Mouse (Mus musculus) gastrocnemius, adult 8-10 months (tissue): ENCODE data around the gene Helt. TPM values are rescaled to one million over a fixed set of nuclear protein-coding genes. Genes with fewer than 3 reads are reported as not detected.

ENCODE experiments used
- DNase-seq, 2 experiments: peaks; one replicate each; pipeline ENCODE4 v3.0.0; 2022; ENCODE audit warnings: low spot score in 2 of 2
- total RNA-seq, 4 experiments: library from RNA; stranded (reverse); gene quantifications; 2 replicates each; pipeline ENCODE4 v1.2.4; 2022

The Helt gene
- total RNA-seq = 1 to 10 TPM in 2 of 4 experiments, under 1 TPM in 2; 0.75 to 1.7 (median 1.0) TPM

DNA sequence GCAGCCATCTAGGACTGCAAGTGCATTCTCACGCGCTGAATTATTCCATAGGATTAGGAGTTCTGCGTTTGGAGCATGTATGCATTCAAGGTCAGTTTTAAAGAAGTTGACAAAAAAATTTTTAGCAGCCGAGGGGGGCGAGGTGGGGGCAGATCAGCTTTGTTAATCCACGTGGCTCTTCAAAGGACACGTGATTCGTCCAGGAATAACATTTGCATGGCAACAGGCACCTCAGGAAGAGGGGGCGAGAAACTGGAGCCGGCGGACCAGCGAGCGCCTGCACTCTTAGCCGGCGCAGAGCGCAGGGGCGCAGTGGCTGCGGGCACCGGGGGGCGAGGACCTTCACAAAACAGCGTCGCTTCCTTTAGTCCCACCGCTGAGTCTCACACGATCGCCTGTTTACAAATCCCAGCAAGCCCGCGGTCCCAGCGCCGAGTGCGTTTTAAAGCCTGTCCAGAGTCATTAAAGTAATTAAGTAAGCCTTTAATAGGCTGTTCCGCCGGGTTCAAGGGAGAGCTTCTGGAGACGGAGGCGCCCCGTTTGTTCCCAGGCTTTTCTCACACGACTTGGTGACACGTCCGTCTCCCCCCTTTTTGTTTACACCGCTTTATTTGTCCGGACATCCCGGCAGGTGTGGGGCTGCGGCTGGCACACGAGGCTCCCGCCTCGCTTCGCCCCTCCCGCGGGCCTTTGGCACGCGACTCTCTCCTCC, at the start of gene Helt:
Helt (minus strand) TSS at position 491 of the 712 bp plus-strand sequence.
- no peak for DNase-seq

- DNase-seq = no peak
These were observed 47.8 kb upstream of the Helt start for GRCm38 (mm10) chr8:46342272-46342671.

DNA sequence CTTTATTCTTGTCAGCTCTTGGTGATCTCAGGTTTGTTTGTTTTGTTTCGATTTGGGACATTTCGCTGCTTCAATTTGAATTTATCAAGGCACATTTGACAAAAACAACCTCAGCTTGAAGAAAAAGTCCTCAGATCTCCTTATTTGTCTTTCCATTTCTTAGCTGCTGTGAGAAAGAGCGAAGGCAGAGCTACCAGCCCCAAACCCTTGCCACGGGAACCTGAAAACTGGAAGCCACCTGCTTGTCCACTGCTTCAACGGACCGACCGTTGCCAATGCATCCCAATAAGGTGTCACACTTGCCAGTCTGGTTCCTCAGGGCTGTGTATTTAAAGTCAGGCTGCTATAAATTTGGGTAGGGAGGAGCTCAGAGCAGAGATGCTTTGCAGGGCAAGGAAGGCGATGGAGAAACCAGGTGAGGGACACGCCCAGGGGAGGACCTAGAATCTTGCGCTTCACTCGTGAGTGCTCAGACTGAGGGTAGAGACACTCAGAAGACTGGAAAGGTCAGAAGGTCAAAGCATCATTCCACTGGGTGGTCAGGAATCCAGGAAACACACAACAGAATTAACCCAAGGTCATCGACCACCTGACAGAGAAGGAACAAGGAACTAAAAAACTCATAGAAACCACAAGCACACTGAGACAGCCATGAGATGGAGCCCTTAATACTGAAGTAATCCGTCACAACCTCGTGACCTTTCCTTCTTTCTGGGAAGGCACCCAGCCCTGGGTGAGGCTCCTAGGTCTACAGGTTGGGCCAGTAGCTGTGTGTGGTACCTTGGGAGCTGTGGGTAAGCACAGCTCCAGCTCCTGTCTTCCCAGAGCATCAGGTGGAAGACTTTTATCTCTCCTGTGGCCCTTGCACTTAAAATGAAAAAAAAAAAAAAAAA, 46.2 kb upstream of the Helt start:
- no peak for DNase-seq

- DNase-seq = no peak
These were observed 44.8 kb upstream of the Helt start for GRCm38 (mm10) chr8:46339317-46339716.

DNA sequence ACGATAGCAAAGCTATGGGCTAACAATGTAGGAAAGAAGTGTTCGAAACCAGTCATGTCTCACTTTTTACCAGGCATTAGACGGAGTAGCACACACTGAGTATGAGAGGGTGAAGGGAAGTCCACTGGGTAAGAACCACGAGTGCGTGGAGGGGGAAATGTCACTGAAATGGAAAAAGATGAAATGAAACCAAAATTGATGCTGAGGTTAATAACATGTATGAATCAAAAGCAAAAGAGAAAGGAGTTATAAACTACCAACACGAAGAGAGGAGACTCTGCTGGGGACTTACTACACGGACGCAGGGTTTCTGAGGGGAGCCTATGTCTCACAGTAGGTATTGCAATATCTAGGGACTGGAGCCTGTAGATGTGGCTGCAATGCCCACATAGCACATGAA, 41.9 kb upstream of the Helt start:
- no peak for DNase-seq

- no peak for DNase-seq
These were observed 38.1 kb upstream of the Helt start for GRCm38 (mm10) chr8:46332389-46333061.

DNA sequence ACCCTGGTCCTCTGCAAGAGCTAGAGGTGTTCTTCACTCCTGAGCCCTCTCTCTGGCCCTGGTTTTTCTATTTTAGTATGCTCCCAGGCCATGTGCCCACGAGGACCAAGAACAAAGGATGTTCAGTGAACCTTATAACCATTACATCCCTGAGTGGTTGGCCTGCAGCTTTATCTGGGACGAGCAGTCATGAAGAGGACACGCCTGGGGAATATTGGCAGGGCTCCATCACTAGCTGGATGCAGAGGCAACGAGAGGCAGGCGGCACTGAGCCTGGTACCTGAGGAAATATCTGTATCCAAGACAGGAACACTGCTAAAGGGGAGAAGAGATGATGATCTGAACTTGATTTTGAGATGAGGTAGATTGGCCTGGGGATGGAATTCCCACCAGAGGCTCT, 37.3 kb upstream of the Helt start:
- DNase-seq = no peak

GRCm38 (mm10) chr8:46329396-46329795, 34.9 kb upstream of the Helt start:
- DNase-seq = no peak

DNA sequence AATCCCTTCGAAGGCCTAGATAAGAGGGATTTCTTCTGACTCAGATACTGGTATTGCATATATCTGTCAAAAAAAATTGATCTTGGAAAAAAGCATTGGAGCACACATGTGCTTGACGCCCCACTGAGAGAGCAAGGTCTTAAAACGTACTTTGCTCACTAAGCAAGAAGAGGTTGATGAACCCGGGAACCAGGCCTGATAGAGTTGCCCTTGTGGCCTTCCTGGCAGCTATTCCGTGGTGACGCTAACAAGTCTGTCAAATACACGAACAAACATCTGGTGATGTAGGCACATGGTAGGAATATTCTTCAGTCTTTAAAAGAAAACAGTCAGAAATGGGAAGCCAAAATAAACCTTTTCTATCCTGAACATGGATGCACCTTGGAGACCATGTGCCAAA, 32.8 kb upstream of the Helt start:
- DNase-seq = no peak

DNA sequence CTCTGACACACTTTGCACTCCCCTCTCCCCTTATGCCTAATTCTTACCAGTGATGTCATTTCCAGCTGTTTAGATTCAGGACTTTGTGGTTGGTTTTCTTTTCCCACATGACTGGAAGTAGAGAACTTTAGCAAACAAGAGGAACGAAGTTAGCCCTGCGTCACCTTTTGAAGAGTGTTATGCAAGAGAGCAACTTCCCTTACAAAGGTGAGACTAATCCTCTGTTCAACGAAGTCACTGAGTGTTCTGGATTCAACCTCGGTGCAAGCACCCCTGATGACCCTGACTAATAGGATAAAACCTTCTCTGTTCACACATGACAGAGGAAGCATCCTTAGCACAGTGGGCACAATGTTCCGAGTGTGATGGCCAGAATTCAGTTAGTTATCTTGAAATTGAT, 32.2 kb upstream of the Helt start:
- DNase-seq = no peak

DNA sequence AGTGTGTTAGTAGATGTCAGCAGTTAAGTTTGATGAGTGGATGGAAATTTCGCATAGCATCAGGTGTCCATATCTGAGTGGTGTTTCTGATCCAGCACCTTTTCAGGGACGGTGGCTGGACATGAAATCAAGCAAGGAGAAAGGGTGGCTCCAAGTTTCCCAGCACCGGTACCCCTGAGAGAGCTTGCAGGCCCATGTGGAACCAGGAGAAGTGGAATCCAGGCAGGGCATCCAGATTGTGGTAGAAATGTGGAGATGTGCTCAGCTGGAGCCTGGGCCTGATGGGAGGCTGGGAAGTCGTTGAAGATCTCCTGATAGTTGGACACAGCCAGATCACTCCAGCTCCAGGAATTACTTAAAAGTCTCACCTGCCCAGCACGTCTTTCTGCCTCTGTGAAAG, 30.2 kb upstream of the Helt start:
- no peak for DNase-seq

DNA sequence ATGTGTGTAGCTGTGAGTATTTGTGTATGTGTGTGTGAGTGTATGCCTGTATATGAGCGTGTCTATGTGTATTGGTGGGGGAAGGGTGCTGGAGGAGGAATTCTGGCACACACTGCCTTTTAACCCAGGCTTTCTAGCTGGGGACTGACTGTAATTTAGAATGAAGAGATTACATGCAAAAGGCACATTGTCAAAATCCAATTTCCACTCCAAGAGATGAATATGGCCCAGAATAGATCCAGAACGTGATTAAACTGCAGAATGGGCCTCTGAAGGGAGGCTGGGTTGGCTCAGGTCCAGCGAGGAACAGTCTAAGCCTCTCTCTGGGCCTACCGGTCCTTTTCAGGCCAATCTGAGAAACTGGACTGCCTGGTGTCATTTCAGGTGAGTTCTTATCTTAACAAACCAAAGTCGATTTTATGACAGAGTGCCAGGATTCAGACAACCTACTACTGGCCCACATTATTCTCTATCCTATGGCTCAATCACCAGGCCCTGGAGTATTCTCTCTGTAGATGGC, 29.3 kb upstream of the Helt start:
- DNase-seq = no peak

- no peak for DNase-seq
These were observed 28.4 kb upstream of the Helt start for GRCm38 (mm10) chr8:46322833-46323232.

GRCm38 (mm10) chr8:46322421-46322820, 27.9 kb upstream of the Helt start:
- no peak for DNase-seq

DNA sequence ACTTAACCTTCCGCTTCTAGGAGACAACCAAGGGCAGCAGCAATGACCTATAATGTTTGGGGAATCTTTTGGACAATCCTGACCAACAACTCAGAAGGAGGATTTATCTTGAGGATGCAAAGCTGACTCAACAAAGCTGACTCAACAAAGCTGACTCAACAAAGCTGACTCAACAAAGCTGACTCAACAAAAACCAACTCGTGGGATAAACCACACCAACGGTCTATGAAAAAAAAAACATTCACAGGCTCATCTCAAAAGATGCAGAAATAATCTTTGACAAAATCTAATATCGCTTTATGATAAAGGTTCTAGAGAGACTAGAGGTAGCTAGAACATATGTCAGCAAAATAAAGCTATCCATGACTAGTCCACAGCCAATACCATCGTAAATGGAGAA, 24.3 kb upstream of the Helt start:
- DNase-seq = no peak

DNA sequence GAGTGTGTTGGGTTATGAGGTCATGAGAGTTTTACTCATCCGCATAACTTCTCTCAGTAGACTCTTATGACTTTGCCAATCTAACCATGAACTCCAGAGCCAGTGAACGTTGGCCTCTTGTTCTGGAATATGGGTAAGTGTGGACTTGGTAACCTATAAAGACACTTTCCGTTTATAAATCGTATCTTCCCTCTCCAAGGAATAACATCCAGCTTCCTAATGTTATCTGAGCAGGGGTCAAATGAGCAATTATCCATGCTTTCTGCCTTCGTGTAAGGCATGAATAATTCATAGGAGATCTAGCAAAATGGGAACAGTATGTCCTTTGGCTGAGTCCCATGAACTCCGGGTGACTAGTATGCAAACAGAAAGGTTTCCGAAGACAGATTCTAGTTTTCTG, 22.7 kb upstream of the Helt start:
- DNase-seq = no peak

- DNase-seq = no peak
These were observed 19.3 kb upstream of the Helt start for GRCm38 (mm10) chr8:46313798-46314197.

DNA sequence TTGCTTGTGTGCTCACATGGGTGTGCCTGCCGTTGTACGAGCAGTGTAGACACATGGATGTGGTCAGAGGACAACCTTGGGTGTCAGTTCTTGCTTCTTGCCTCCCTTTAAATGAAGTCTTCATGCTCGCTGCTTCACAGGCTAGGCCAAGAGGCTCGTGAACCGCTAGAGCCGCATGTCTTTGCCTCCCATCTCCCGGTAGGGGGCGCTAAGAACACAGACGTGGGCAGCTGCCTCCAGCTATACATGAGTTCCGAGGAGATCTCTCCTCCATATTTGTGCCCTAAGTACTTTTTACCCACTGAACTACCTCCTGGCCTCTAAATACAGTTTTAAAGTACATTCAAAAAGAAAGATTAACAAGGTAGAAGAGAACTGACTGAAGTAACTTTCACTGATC, 16.7 kb upstream of the Helt start:
- DNase-seq = peak; percentile 46 to 51

GRCm38 (mm10) chr8:46308189-46308588, 13.7 kb upstream of the Helt start:
- no peak for DNase-seq

- no peak for DNase-seq
These were observed 11.4 kb upstream of the Helt start for GRCm38 (mm10) chr8:46305733-46306349.

DNA sequence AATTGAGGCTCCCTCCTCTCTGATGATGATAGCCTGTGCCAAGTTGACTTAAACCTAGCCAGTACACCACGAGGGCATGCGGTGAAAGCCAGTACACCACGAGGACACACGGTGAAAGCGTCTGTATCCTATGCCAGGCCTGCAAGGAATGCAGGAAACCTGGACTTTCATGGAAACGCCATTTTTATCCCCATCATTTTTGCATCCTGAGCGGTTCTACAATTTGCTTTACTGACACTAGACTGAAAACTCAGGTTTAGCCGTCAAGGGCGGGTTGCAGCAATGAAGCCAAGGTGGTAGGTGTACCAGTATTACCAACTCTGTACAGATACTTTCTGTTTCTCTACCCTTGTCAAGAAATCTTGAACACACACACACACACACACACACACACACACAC, 7.7 kb upstream of the Helt start:
- no peak for DNase-seq

GRCm38 (mm10) chr8:46298847-46299246, 4.4 kb upstream of the Helt start:
- DNase-seq = no peak
